Mouse (Mus musculus) hindbrain, embryonic 11.5 days (tissue): ENCODE measurements at regions not wholly inside any gene's neighbourhood (a gene's known extent, or its start where the extent isn't known, plus 50 kb on each side); places are given as distances from the start of the nearest gene placed in this dataset.

ENCODE experiments used
- ATAC-seq: fragments of 200-750 bp; cut with Nextera tagmentation; 2 replicates; pipeline ENCODE4 v1.8.0; 2017; ENCODE audit warnings: mild to moderate bottlenecking, moderate TSS enrichment, moderate library complexity; ENCODE audit not compliant: low FRiP score
- DNase-seq: peaks from one replicate; pipeline ENCODE4 v3.0.0-alpha.2; 2015; ENCODE audit warnings: low spot score
- H3K27ac ChIP-seq: fragments of 300-500 bp; sonication (generic); 2 replicates; pipeline ENCODE4 v1.5.1; 2014; ENCODE audit warnings: mild to moderate bottlenecking, low read depth, low read length
- H3K27me3 ChIP-seq: fragments of 300-500 bp; sonication (generic); 2 replicates; pipeline ENCODE4 v1.6.1; 2014; ENCODE audit warnings: mild to moderate bottlenecking, low read length, moderate library complexity, mixed read lengths; ENCODE audit not compliant: control insufficient read depth, insufficient read depth
- H3K36me3 ChIP-seq: fragments of 300-500 bp; sonication (generic); 2 replicates; pipeline ENCODE4 v1.6.1; 2014; ENCODE audit warnings: mild to moderate bottlenecking, low read length, moderate library complexity, mixed read lengths; ENCODE audit not compliant: control insufficient read depth, insufficient read depth
- H3K4me1 ChIP-seq: fragments of 300-500 bp; sonication (generic); replicated peaks from 2 replicates; pipeline ENCODE4 v1.6.1; 2014; ENCODE audit warnings: low read length, mixed read lengths; ENCODE audit not compliant: control insufficient read depth, insufficient read depth
- H3K4me2 ChIP-seq: fragments of 300-500 bp; sonication (generic); replicated peaks from 2 replicates; pipeline ENCODE4 v1.6.1; 2014; ENCODE audit warnings: mild to moderate bottlenecking, low read depth, low read length
- H3K4me3 ChIP-seq: fragments of 300-500 bp; sonication (generic); 2 replicates; pipeline ENCODE4 v1.5.1; 2014; ENCODE audit warnings: low read depth, low read length
- H3K9ac ChIP-seq: fragments of 300-500 bp; sonication (generic); 2 replicates; pipeline ENCODE4 v1.6.1; 2014; ENCODE audit warnings: low read depth, low read length
- H3K9me3 ChIP-seq: fragments of 300-500 bp; sonication (generic); 2 replicates; pipeline ENCODE4 v1.6.1; 2016; ENCODE audit warnings: low read length; ENCODE audit not compliant: control insufficient read depth
- WGBS: fragments of 180-500 bp; shearing (Covaris S2); extraction: QIAGEN DNeasy Blood & Tissue Kit; methylation state at CpG from one replicate; pipeline ENCODE4 v1.1.7; 2014; 5-methylcytosine and 5-hydroxymethylcytosine counted together

DNA sequence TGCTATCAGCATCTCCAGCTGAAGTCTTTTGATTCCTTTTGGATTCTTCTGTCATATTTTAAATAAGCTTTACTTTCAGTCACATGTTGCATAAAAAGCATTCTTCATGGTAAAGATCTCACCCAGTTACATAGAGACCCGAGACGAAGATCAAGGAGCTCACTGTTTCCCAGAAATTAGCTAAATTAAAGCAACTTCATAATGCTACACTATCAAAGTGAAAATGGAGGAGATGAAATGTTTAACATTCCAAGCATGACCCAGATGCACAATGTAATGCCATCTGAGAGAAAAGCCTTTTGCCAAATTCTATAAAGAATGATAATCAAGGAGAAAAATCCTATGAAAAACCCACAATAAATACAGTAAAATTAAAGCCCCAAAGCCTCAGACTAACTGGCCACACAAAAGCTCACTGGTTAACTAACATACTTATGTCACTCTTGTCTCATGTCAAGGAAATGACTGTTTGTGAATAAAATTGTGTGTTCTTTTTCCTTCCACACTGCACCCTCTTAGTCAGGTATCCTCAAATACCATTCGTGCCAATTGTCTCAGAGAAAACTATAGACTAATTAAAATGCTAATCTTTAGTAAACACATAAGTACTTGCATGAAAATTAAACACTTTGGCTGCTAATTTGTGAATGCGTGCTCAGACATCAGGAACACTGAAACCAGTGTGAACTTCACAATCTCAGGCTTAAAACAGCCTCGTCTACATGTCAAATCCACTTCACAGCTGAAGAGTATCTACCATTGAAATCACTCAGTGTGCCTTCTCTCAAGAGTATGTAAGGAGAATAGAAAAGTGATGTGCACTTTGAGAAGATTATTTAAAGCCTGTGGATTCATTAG is 215.7 kb downstream of the Tmem161b start:
- H3K36me3 ChIP-seq = no peaks in the 10 kb centered on the region
- no peaks in the 10 kb centered on the region for H3K27me3 ChIP-seq
- no peak overlapping the region for H3K27ac ChIP-seq
- 79% methylated on average over 5 of the region's 5 CpGs for WGBS
- no peak overlapping the region for H3K9ac ChIP-seq
- H3K4me3 ChIP-seq = no peak overlapping the region
- DNase-seq = no peak
- no peak overlapping the region for H3K4me2 ChIP-seq
- H3K4me1 ChIP-seq = no peaks in the 10 kb centered on the region
- H3K9me3 ChIP-seq = no peaks in the 10 kb centered on the region
- no peak for ATAC-seq

DNA sequence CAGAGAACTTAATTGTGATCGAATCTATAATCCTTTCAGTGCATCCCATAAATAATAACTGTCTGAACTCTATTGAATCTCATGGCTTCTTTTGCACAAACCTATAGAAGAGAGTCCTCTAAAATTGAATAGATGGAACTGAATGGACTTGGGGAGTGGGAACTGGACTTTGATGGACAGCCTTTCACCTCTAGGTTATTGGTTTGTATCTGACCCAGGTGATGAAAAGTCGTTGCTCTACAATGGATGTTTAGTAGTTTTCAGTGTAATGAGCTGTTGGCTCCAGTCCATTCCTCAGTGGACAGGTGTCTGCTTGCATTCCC is 216.3 kb downstream of the Tmem161b start:
- 78% methylated on average over 2 of the region's 2 CpGs for WGBS
- no peak for ATAC-seq
- H3K27me3 ChIP-seq = no peaks in the 10 kb centered on the region

GRCm38 (mm10) chr13:84448514-84448913 is 226.4 kb downstream of the Tmem161b start:
- Histone ChIP-seq H3K4me3 (no peak overlapping the region), H3K36me3 (no peaks in the 10 kb centered on the region), H3K9me3 (no peaks in the 10 kb centered on the region), H3K4me2 (no peak overlapping the region), H3K27me3 (no peaks in the 10 kb centered on the region), H3K27ac (peak overlapping the region; percentile 7; the same call in 1 of the 2 replicates), H3K4me1 (no peaks in the 10 kb centered on the region), H3K9ac (no peak overlapping the region)
- no peak; the same call in 1 of the 2 replicates for ATAC-seq
- DNase-seq = peak; percentile 3
- 70% methylated on average over 2 of the region's 2 CpGs for WGBS

More for the DNA sequence above, 216.3 kb downstream of the Tmem161b start:
- no peak overlapping the region for H3K9ac ChIP-seq
- no peak overlapping the region for H3K4me2 ChIP-seq
- no peaks in the 10 kb centered on the region for H3K36me3 ChIP-seq
- H3K4me3 ChIP-seq = no peak overlapping the region
- no peaks in the 10 kb centered on the region for H3K4me1 ChIP-seq
- DNase-seq = no peak
- no peaks in the 10 kb centered on the region for H3K9me3 ChIP-seq
- no peak overlapping the region for H3K27ac ChIP-seq

DNA sequence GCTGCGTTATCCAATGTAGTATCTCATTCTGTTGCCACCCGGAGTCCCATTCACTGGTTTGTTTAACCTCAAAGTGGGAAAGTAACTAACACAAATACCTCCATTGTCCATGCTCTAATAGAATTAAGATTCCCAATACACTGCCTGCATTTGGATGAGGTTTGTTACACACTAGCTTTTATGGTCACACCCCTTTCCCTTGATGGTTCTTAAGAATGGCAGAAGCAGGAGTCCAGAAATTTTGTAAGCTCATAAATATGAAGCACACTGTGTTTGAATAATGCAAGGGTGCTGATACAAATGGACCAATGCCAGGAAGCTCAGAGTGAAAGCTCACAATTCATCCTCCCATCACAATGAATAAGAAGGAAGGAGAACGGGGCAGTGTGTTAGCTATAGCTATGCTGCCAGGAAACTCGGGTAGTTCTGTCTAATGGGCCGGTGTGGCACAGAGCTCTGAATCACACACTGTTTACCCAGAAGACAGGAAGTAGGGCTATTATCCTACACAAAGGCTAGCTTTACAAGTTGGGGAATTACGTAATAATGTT is 227.0 kb downstream of the Tmem161b start:
- Histone ChIP-seq H3K4me3 (no peak overlapping the region), H3K4me2 (no peak overlapping the region), H3K4me1 (no peaks in the 10 kb centered on the region), H3K9me3 (no peaks in the 10 kb centered on the region), H3K27ac (peak overlapping the region; percentile 75), H3K27me3 (no peaks in the 10 kb centered on the region), H3K36me3 (no peaks in the 10 kb centered on the region), H3K9ac (no peak overlapping the region)
- DNase-seq = peak; percentile 25
- 46% methylated on average over 6 of the region's 6 CpGs for WGBS
- ATAC-seq = peak; percentile 96
